Mouse (Mus musculus) right cerebral cortex, adult 18-20 months (tissue): ENCODE results near the gene Sult2a3.
"Not testable (repeated sequence)": the region's sequence is repeated elsewhere in the genome, so short reads cannot be mapped to it uniquely, and the experiment has no call there.

Experiments used
- DNase-seq: peaks from one replicate; pipeline ENCODE4 v3.0.0; 2022; ENCODE audit warnings: mixed read lengths

The Sult2a3 gene

DNA sequence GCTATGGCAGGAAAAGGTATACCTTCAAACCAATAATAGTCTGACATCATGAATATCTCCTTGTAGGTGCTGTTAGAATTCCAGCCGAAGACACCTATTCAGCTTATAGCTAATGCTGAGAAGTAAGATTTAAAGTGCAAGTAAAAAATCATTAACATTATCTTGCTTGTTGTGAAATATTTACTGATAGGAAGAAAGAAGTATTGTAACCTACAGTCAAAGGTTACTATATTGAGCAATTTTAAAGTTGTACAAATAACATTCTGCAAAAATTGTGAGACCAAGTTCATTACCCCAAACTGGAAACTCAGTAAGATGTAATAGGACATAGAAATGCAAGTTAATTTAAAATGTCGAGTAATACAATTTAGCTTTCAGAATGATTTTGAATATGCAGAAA lies at the start of gene Sult2a3:
Gene Sult2a3, minus strand, starts transcription at position 101 of the 400 bp plus-strand sequence.
- no peak for DNase-seq

DNA sequence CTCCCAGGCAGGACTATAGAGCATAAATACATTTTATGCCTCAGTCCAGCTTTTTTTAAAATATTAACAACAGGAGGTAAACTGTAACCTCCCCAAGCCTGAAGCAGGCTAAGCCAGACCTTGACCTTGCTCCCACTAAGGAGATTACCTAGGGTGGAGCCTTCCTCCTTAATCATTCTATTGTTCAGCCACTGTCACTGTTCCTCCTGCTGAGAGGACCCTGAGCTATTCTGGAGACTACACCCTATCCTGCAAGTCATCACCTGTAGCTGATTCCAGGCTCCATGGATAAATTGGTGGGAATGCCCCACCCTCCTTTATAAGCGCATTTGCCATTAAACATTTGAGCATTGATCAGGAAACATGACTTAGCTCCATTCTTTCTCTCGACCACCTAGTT lies 2.4 kb downstream of the Sult2a3 start:
- no peak for DNase-seq

DNA sequence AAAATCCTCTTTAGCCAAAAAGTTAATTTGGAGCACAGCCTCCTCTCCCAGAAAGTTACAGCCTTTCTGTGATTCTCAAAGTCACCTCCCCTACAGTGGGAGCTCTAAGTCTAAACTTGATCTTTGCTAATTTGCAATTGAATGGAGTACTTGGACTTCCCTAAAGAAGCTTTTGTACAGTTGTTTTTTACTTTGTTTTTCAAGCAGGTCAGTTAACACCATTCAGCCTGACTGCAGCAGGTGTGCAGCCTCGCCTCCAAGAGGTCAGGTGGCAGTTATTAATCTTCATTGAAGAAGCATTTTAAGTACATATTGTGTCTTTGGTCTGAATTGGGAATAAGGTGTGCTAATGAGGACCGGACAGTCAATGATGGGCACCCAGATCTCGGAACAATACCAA lies 3.0 kb downstream of the Sult2a3 start:
- not testable (repeated sequence) for DNase-seq

DNA sequence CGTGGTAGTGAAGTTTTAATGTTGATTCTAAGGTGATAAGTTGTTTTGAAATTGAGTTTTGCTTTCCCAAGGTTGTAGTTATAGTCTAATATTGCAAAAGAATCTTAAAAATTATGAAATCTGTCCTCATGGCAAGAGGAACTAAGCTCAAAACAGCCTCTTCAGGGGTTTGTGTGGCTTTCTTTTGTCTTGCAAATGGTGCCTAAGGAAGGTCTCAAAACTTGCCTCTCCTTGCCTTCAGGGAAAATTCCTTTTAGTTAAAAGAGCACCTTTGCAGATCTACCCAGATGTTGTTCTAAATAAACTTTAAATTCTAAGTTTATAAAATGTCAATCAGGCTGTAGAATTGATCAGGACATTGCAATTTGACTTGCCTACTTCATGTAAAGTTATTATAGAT lies 6.1 kb downstream of the Sult2a3 start:
- DNase-seq: no peak

DNA sequence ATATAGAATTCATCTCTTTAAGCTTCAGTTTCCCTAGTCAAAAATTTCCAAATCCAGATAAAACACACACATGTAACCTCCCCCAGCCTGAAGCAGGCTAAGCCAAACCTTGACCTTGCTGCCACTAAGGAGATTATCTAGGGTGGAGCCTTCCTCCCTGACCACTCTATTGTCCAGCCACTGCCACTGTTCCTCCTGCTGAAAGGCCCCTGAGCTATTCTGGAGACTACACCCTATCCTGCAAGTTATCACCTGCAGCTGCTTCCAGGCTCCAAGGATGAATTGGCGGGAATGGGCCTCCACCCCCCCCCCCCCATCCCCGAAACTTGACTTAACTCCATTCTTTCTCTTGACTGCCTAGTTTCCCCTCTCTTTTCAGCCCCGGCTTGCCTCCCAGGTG lies 8.4 kb downstream of the Sult2a3 start:
- not testable (repeated sequence) for DNase-seq

DNA sequence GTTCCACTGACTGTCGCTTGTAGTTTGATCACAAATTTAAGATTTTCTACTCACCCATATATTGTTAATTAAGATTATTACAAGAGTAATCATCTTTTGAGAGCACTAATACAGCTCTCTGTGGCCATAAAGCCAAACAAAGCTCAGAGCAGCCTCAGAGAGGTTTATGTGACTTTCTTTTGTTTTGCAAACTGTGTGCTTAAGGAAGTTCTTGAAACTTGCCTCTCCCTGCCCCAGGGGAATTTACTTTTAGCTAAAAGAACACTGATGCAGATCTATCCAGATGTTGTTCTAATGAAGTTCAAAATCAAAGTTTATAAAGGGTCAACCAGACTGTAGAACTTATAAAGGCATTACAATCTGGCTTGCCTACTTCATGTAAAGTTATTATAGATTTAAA lies 75.0 kb downstream of the Sult2a3 start:
- not testable (repeated sequence) for DNase-seq

DNA sequence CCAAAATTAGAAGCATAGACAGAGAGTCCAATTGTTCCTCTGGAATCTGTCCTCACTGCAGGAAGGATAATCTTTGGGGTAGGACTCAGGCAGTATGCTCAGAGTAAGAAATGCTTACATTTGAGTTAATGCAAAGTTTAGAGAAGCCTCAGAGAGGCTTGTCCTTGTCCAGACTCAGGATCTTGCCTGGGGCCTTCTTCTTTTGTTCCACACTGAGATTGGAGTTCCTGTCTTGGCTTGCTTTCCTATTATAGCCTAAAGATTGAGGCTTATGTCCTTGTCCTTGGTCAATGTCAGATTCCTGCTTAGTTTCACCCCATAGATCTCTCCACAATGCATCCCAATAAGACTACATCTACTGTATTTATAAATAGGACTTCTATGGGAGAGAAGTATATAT lies 92.0 kb downstream of the Sult2a3 start:
- not testable (repeated sequence) for DNase-seq
